Mouse (Mus musculus): ENCODE results near the gene Lgals4.
"Not testable (repeated sequence)": the region's sequence is repeated elsewhere in the genome, so short reads cannot be mapped to it uniquely, and the experiment has no call there.

Lgals4 gene

DNA sequence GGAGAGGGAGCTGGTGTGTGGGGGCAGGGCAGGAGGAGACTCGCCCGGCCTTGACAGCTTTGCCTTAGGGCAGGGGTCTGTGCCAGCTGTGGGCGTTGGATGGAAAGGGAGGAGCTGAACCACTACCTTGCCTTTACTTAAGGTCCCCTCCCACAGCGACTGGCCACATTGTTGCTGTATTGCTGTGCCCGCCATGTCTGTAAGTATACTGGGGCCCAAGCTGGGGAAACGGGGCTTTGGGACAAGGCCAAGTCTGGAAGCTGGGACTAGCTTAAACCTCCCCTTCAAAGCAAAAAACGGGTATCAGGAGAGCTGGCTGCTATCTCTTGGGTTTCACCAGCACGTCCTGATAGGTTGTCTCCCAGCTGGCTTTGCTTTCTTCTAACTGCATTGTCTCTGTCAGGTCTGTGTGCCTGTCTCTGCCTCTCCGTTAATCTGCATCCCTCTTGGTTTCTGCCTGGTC, 30.7 kb downstream of the Lgals4 start:
- no peak for DNase-seq (ENCODE audit: low spot score in 2 of 2)

DNA sequence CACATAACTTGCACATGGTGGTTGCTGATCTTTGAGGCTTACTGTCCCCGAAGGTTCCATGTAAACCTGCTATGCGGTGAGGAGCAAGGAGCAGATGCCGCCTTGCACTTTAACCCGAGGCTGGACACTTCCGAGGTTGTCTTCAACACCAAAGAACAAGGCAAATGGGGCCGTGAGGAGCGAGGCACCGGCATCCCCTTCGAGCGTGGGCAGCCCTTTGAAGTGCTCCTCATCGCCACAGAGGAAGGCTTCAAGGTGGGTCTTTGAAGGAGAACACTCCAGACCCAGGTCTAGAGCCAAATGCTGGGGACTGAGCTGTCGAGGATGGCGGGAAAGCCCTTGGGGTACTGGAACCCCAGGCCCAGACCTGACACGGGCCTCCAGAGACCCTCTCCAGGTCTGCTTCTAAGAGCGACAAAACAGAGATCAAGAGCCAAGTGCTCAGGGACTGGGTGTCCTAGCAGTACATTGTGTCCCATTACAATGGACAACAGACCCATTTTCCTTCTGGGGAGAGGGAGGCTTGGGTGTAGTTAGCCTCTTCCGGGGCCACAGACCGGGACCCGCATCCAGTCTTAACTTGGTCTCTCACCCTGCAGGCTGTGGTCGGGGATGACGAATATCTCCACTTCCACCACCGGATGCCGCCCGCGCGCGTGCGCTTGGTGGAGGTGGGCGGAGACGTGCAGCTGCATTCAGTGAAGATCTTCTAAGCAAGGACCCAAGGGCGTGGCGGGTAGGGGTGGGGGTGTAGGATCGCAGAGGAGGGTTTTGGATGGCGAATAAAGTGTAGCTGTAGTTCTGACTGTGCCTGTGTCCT, 32.0 kb downstream of the Lgals4 start:
- peak; percentile 90 to 92 for DNase-seq (ENCODE audit: low spot score in 2 of 2)

DNA sequence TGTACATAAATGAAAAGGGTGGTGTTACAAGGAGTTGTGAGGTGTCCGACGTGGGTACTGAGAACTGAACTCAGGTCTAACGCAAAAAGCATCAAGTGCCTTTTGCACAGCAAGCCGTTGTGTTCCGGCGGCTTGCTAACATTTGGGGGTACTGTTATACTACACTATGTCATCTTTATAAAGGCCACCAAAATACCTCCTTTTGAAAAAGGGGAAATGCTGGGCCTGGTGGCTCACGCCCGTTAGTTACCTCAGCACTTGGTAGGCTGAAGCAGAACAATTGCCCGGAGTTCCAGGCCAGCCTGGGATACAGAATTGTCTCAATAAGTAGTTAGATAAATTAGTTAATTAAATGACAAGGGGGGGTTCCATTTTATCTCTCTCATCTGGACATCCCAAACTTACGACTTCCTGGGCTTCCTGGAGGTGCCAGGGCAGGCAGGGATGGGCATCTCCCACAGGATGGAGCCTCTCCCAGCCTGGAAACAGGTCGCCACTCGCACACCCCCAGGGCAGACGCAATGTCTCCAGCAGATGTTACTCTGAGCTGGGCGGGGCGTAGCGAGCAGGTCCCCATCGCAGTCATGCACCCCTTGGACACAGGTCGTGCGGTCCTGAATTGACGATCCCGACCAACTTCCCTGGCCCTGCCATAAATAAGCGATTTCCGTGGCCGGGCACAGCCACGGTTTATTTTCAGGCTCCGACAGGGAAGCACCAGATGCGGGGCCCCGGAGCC, 33.3 kb downstream of the Lgals4 start:
- DNase-seq (ENCODE audit: low spot score in 2 of 2), result no peak

DNA sequence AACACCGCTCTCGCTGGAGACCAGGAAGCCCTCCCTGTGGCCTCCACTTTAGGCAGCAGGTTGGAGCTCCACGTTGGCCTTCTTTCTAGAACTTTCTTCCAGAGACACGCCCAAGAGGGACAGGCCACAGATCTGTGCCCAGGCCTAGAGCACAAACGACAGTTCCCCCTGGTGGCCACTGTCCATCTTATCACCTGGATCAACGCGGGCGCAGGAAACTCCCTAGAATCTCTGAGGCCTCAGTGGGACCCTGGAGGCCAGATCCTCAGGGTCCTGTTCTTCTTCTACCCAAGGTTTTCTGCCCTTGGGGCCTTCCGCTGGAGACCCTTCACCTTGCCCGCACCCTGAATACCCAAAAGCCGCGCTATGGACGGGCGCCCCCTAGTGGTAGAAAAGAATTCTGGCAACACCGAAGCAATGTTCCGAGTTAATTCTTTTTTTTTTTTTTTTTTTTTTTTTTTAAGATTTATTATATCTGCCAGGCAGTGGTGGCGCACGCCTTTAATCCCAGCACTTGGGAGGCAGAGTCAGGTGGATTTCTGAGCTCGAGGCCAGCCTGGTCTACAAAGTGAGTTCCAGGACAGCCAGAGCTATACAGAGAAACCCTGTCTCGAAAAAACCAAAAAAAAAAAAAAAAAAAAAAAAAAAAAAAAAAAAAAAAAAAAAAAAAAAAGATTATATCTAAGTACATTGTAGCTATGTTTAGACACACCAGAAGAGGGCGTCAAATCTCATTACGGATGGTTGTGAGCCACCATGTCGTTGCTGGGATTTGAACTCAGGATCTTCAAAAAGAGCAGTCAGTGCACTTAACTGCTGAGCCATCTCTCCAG, 34.1 kb downstream of the Lgals4 start:
- peak; percentile 63 to 69 for DNase-seq (ENCODE audit: low spot score in 2 of 2)

DNA sequence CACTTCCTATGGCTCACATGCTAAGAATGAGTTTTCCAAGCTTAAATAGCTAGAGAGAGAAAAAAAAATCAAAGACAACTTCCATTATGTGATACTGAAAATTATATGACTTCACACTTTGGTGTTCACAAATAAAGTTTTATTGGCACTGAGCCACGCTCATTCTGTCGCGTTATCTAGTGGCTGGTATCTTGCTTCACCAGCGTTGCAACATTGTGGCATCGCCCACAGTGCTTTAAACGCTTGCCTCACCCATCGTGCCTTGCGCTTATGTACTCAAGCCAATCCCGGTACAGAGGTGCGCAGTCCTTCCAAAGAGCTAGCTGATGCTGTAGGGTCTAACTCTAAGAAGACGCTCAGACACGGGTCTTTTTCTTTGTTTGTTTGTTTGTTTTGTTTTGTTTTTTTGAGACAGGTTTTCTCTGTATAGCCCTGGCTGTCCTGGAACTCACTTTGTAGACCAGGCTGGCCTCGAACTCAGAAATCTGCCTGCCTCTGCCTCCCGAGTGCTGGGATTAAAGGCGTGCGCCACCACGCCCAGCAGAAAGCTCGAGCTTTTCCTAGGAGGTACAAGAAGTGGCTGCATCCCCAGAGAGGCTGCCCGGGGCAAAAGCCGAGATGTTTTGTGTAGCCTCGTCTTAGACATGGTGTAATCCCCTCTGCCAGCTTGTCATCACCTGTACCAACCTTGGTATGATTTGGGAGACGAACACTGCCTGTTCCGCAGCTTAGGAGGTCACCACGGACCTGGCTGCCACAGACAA, 37.4 kb downstream of the Lgals4 start:
- no peak for DNase-seq (ENCODE audit: low spot score in 2 of 2)

DNA sequence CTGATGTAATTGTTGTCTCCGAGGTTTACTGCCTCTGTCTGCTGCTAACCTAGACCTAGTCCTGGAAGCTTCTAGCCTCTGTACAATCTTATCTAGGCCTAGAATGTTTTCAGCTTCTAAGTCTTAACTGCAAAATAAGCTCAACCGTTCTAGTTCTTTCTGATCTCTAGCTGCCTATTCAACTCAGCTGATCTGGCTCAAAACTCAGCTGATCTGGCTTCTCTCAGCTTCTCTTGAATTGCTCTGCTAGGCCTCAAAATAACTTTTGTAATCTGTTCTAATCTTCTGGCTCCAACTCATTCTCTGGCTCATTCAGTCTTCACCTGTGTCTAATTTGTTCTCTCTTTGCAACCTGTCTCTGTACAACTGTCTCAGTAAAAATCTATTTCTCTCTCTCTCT, 40.9 kb downstream of the Lgals4 start:
- DNase-seq (ENCODE audit: low spot score in 2 of 2), result no peak

DNA sequence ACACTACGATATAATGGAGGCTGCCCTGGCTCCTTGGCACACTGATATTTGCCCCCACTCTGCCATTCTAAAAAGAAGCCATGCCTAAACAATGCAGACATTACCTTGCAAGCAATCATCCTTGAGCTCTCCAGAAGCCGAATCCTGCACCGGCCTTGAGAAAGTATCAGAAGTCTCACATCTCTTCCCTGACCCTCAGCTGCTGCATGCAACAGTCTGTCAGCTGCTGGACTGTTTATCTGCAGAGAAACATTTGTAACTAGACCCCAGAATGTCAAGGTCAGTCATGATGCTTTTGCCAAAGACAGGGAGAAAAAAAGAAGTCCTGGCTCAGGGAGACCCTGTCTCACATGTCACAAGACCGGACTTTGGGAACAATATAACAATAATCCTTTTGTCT, 42.4 kb downstream of the Lgals4 start:
- DNase-seq (ENCODE audit: low spot score in 2 of 2), result no peak

DNA sequence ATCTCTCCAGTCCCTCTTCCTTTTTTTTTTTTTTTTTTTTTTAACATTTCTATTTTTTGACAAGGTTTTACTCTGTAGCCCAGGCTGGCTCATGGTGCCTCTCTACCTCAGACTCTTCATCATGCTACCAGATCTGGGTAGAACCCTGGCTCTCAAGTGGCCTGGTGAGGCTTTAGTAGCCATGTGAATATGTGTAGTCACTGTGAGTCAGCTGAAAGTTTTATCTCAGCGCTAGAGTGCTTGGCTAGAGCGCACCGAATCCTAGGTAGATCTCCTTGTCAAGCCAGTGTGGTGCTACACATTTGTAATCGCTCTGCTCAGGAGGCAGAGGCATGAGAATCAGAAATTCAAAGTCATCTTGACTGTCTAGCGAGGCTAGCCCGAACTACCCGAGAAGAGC, 43.5 kb downstream of the Lgals4 start:
- DNase-seq (ENCODE audit: low spot score in 2 of 2), result no peak

DNA sequence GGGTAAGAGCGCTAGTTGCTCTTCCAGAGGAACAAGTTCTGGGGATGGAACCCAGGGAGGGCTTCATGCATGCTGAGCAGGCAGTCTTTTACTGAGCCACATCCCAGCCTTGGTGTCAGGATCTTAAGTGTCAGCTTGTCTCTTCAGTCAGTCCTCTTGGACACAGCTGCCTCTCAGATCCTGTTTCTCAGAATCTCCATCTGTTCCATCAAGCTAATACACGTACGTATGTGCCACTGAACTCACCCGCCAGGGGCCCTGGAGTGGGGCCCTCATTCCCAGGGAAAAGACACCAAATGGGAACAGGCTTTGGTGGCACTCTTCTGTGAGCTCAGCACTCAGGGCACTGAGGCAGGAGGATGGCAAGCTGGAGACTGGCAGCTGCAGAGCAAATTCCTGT, 44.2 kb downstream of the Lgals4 start:
- DNase-seq (ENCODE audit: low spot score in 2 of 2), result no peak

DNA sequence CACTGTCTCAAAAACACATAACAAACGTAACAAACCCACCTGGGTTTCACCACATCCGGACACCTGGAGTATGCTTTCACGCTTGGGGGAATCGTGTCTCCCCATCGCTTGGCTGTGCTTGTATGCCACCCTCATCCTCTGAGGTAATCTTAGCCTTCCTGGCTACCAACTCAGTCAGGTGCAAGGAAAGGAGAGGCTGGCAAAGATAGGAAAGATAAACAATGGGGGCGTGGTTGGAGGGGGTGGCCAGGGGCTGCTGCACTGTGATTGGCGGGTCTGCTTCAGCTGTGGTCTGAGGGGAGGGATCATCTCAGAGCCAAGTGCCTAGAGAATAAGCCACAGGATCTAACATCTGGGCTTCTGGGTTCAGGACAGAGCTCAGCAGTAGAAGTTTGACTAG, 46.0 kb downstream of the Lgals4 start:
- no peak for DNase-seq (ENCODE audit: low spot score in 2 of 2)

DNA sequence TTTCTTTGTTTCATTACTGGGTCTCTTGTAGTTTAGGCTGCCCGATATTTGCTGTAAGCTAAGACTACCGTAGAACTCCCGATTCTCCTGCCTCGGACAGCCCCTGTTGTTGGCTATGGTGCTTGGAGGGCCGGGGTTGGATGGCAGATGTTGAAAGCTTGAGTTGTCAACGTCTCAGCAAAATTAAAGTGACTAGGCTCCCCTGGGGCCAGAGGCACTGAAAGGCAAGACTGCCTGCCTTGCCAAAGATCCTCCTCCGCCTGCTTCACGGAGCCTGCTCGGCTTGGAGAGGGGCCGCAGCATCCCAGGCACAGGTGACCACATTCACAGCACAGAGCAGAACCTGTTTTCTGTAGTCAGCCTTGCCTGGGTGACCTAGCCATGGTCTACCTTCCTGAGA, 46.9 kb downstream of the Lgals4 start:
- no peak for DNase-seq (ENCODE audit: low spot score in 2 of 2)

DNA sequence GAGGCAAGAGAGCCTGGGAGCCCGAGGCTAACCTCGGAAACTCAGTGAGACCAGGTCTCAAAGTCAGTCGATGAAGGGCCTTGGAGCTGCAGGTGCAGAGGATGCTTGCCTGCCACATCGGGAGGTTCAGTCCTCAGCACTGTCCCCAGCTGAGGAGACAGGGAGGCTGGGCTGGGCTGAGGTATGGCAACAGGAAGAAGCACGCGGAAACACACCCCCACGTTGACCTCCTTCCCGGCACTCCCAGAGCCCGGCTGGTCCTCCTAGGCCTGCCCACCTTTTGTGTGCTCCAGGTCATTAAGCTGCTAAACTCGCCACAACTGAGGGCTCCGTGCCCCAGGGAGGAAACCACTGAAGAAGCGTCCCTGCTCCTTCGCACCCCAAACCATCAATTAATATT, 47.5 kb downstream of the Lgals4 start, which contains the start of gene Capn12:
TSS of gene Capn12 (plus strand) at position 224 of the 400 bp plus-strand sequence.
- no peak for DNase-seq (ENCODE audit: low spot score in 2 of 2)

DNA sequence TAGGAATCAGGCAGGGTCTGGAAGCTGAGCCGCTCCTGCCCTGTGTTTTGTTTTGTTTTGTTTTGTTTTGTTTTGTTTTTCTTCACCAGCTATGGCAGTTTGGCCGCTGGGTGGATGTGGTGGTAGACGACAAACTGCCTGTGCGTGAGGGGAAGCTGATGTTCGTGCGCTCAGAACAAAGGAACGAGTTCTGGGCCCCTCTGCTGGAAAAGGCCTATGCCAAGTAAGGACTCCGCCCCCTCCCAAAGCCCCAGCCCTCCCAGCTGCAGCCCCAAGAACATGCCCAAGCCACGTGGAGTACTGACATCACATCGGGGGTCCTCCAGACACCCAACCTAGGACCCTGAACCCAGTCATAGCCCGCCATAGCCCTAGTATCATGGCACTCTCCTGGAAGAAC, 49.4 kb downstream of the Lgals4 start:
- DNase-seq (ENCODE audit: low spot score in 2 of 2), result no peak

DNA sequence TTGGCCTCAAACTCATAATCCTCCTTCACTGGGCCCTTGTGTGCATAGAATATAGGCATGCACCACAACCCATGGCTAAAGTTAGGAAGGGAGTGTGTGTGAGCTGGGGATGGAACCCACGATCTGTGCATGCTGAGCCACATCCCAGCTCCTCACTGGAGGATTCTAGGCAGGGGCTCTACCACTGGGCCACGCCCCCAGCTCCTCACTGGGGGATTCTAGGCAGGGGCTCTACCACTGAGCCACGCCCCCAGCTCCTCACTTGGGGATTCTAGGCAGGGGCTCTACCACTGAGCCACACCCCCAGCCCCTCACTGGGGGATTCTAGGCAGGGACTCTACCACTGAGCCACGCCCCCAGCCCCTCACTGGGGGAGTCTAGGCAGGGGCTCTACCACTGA, 50.0 kb downstream of the Lgals4 start:
- not testable (repeated sequence) for DNase-seq (ENCODE audit: low spot score in 2 of 2)

DNA sequence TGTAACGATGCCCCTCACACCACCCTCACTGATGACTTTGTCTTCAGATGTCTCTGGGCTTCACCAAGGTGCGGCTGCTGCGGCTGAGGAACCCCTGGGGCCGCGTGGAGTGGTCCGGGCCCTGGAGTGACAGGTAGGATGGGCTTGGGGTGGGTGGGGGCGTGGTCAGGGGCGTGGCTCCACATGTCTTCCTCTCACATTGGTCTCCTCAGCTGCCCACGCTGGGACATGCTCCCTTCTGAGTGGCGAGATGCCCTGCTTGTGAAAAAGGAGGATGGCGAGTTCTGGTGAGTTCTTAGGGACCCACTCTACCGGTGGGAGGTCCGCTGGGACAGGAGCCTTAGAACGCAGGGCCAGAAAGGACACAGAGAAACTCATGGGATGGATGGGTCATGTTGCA, 52.8 kb downstream of the Lgals4 start:
- no peak for DNase-seq (ENCODE audit: low spot score in 2 of 2)

DNA sequence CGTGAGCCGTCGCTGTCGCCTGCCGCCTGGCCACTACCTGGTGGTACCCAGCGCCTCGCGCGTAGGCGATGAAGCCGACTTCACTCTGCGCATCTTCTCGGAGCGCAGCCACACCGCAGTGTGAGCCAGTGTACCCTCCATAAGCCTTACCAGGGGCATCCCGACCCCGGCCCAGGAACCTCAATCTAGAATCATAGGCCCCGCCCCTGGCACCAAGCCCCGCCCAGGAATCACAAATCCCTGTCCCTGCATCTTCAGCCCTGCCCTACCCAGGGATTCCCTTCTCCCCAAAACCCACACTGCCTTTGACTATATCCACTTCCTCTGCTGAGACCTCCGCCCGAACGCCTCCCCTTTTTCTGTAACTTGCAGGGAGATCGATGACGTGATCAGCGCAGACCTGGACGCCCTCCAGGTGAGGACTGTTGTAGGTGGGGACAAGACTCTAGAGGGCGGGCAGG, 55.1 kb downstream of the Lgals4 start:
- DNase-seq (ENCODE audit: low spot score in 2 of 2), result no peak

All from right cerebral cortex, adult 2 months (tissue).